Mouse (Mus musculus) midbrain, embryonic 12.5 days (tissue): ENCODE data around the gene Sympk. TPM values are rescaled to one million over a fixed set of nuclear protein-coding genes. Genes with fewer than 3 reads are reported as not detected.
A peak's percentile ranks its signal among the peaks of the same experiment; 100 is the strongest.
"Not testable (repeated sequence)": the region's sequence is repeated elsewhere in the genome, so short reads cannot be mapped to it uniquely, and the experiment has no call there.

Experiments used
- ATAC-seq: fragments of 200-750 bp; cut with Nextera tagmentation; 2 replicates; pipeline ENCODE4 v1.8.0; 2017; ENCODE audit warnings: low read depth, moderate TSS enrichment, moderate library complexity; ENCODE audit not compliant: low FRiP score
- H3K27ac ChIP-seq: fragments of 300-500 bp; sonication (generic); replicated peaks from 2 replicates; pipeline ENCODE4 v1.5.1; 2016; ENCODE audit warnings: mild to moderate bottlenecking
- H3K27me3 ChIP-seq: fragments of 300-500 bp; sonication (generic); 2 replicates; pipeline ENCODE4 v1.6.1; 2016; ENCODE audit warnings: mild to moderate bottlenecking
- H3K36me3 ChIP-seq: fragments of 300-500 bp; sonication (generic); 2 replicates; pipeline ENCODE4 v1.6.1; 2016
- H3K4me1 ChIP-seq: fragments of 300-500 bp; sonication (generic); 2 replicates; pipeline ENCODE4 v1.6.1; 2016
- H3K4me2 ChIP-seq: fragments of 300-500 bp; sonication (generic); replicated peaks from 2 replicates; pipeline ENCODE4 v1.6.1; 2016; ENCODE audit warnings: mild to moderate bottlenecking, moderate library complexity
- H3K4me3 ChIP-seq: fragments of 300-500 bp; sonication (generic); 2 replicates; pipeline ENCODE4 v1.5.1; 2016; ENCODE audit warnings: mild to moderate bottlenecking
- H3K9ac ChIP-seq: fragments of 300-500 bp; sonication (generic); replicated peaks from 2 replicates; pipeline ENCODE4 v1.6.1; 2016; ENCODE audit warnings: mild to moderate bottlenecking, moderate library complexity
- H3K9me3 ChIP-seq: fragments of 300-500 bp; sonication (generic); 2 replicates; pipeline ENCODE4 v1.6.1; 2016; ENCODE audit warnings: mild to moderate bottlenecking
- WGBS: fragments of 180-500 bp; shearing (Covaris S2); methylation state at CpG from one replicate; pipeline ENCODE4 v1.1.7; 2016; 5-methylcytosine and 5-hydroxymethylcytosine counted together
- polyA plus RNA-seq: library from polyadenylated mRNA; unstranded; fragments of >200 nt; fragmentation: Nextera tagmentation; extraction: Ambion mirVana; gene quantifications from 2 replicates; pipeline ENCODE4 v1.2.1, GENCODE M21; 2016

Gene Sympk
- polyA plus RNA-seq, 1 experiment from 2014 or later, result 53.5 TPM

DNA sequence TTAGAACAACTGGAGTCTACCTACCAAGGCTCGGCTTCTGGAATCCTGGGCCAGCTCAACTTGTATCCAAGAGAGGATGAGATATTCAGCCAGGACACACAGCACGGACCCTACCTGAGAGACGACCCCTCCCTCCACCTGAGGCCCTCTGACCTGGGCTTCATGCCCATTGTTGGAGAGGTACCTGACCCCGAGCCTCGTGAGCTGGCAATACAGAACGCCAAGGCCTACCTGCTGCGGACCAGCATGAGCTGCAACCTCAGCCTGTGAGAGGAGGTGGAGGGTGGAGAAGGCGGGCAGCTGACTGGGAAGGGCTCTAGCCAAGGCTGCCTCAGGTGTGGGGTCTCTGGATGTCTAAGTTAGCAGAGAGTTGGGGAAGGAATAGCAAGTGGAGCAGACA, 30.9 kb downstream of the Sympk start:
- Histone ChIP-seq H3K27ac (no peak overlapping the region), H3K4me3 (no peak overlapping the region), H3K4me1 (peaks cover 12% of the 10 kb centered on the region), H3K36me3 (peaks cover 32% of the 10 kb centered on the region), H3K27me3 (no peaks in the 10 kb centered on the region), H3K4me2 (no peak overlapping the region), H3K9ac (no peak overlapping the region), H3K9me3 (no peaks in the 10 kb centered on the region)
- WGBS, result 96% methylated on average over 8 of the region's 8 CpGs
- ATAC-seq, result 0 out of 2 replicates have a peak, but pooled peaks have one; percentile 5

DNA sequence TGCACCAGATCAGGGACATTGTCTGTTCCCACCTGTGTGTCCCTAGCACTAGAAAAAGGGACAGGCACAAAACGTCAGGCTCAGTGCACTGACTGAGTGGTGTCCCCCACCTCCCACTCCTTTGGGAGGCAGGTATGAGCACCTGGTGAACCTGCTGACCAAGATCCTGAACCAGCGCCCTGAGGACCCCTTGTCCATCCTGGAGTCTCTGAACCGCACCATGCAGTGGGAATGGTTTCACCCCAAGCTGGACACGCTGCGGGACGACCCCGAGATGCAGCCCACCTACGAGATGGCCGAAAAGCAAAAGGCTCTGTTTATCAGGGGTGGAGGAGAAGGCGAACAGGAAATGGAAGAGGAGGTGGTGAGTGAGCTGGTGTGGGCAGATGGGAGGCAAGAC, 33.2 kb downstream of the Sympk start:
- Histone ChIP-seq H3K9me3 (no peaks in the 10 kb centered on the region), H3K27me3 (no peaks in the 10 kb centered on the region), H3K4me3 (no peak overlapping the region), H3K27ac (no peak overlapping the region), H3K4me2 (no peak overlapping the region), H3K4me1 (peaks cover 12% of the 10 kb centered on the region), H3K9ac (no peak overlapping the region), H3K36me3 (peaks cover 9% of the 10 kb centered on the region)
- WGBS, result 88% methylated on average over 10 of the region's 10 CpGs
- ATAC-seq, result no peak

DNA sequence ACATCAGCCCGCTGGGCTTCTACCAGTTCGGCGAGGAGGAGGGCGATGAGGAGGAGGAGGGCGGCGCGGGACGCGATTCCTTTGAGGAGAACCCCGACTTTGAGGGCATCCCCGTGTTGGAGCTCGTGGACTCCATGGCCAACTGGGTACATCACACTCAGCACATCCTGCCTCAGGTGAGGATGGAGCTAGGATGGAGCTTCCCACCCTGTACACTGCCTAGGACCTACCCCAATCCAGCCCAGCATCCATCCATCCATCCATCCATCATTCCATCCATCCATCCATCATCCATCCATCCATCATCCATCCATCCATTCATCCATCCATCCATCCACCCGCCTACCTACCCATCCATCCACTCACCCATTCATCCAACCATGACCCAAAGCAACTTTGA, 41.7 kb downstream of the Sympk start:
- Histone ChIP-seq H3K27ac (no peak overlapping the region), H3K4me1 (no peaks in the 10 kb centered on the region), H3K4me2 (no peak overlapping the region), H3K9ac (no peak overlapping the region), H3K9me3 (no peaks in the 10 kb centered on the region), H3K4me3 (0 out of 2 replicates have a peak overlapping the region, but pooled peaks have one; percentile 10), H3K27me3 (peaks cover 37% of the 10 kb centered on the region), H3K36me3 (no peaks in the 10 kb centered on the region)
- no peak for ATAC-seq
- WGBS, result 53% methylated on average over 13 of the region's 13 CpGs

DNA sequence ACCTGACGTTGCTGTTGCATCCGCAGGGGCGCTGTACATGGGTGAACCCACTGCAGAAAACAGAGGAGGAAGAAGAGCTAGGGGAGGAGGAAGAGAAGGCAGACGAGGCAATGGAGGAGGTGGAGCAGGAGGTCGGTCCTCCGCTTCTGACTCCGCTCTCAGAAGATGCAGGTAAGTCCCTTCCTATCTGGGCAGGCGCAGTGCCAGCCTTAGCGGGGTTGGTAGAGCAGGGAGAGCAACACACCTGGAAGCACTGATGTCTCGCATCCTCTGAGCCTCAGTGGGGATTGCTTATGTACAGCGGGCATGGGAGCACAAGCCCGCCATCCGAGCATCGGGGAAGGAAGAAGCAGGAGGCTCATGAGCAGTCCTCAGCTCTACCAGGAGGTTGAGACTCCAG, 42.9 kb downstream of the Sympk start:
- WGBS, result 41% methylated on average over 14 of the region's 14 CpGs
- ATAC-seq, result no peak

GRCm38 (mm10) chr7:19067935-19068334, 43.8 kb downstream of the Sympk start:
- Histone ChIP-seq H3K4me3 (no peak overlapping the region), H3K4me2 (no peak overlapping the region), H3K9me3 (no peaks in the 10 kb centered on the region), H3K27me3 (peaks cover 37% of the 10 kb centered on the region), H3K4me1 (no peaks in the 10 kb centered on the region), H3K36me3 (no peaks in the 10 kb centered on the region), H3K9ac (no peak overlapping the region), H3K27ac (no peak overlapping the region)
- no peak for ATAC-seq
- 76% methylated on average over 11 of the region's 14 CpGs for WGBS

More for the DNA sequence above, 42.9 kb downstream of the Sympk start:
- H3K27me3 ChIP-seq, result peaks cover 37% of the 10 kb centered on the region
- H3K9me3 ChIP-seq, result no peaks in the 10 kb centered on the region
- H3K27ac ChIP-seq, result no peak overlapping the region
- no peaks in the 10 kb centered on the region for H3K36me3 ChIP-seq
- no peak overlapping the region for H3K4me3 ChIP-seq
- H3K4me2 ChIP-seq, result no peak overlapping the region
- no peak overlapping the region for H3K9ac ChIP-seq
- no peaks in the 10 kb centered on the region for H3K4me1 ChIP-seq

GRCm38 (mm10) chr7:19068707-19069106, 44.5 kb downstream of the Sympk start:
- Histone ChIP-seq H3K4me2 (no peak overlapping the region), H3K4me3 (no peak overlapping the region), H3K9me3 (no peaks in the 10 kb centered on the region), H3K27me3 (peaks cover 37% of the 10 kb centered on the region), H3K36me3 (no peaks in the 10 kb centered on the region), H3K4me1 (no peaks in the 10 kb centered on the region), H3K9ac (no peak overlapping the region), H3K27ac (no peak overlapping the region)
- no peak for ATAC-seq
- WGBS, result 13% methylated on average over 2 of the region's 2 CpGs

DNA sequence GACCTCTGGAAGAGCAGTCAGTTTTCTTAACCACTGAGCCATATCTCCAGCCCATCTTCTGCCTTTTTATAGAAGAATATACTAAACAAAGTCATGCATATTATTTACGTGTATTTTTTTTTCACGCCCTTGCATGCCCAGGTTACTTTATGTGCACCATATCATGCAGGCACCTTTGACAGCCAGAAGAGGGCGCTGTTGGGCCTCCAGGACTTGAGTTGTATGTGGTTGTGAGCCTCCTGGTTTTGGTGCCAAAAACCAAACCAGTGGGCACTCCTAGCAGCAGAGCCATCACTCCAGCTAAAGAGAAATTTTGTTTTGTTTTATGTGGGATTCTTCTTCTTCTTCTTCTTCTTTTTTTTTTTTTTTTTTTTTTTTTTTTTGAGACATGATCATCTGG, 45.3 kb downstream of the Sympk start:
- H3K9ac ChIP-seq, result no peak overlapping the region
- H3K9me3 ChIP-seq, result no peaks in the 10 kb centered on the region
- H3K27me3 ChIP-seq, result peaks cover 33% of the 10 kb centered on the region
- WGBS, result 45% methylated on average over 3 of the region's 3 CpGs
- ATAC-seq, result no peak
- no peak overlapping the region for H3K4me2 ChIP-seq
- no peak overlapping the region for H3K4me3 ChIP-seq
- no peaks in the 10 kb centered on the region for H3K36me3 ChIP-seq
- no peaks in the 10 kb centered on the region for H3K4me1 ChIP-seq
- H3K27ac ChIP-seq, result no peak overlapping the region

- WGBS, result 62% methylated on average over 3 of the region's 3 CpGs
- not testable (repeated sequence) for H3K36me3 ChIP-seq
Observed at GRCm38 (mm10) chr7:19071024-19071423, 46.8 kb downstream of the Sympk start.

GRCm38 (mm10) chr7:19073504-19073903, 49.3 kb downstream of the Sympk start:
- peaks cover 18% of the 10 kb centered on the region for H3K4me1 ChIP-seq
- no peaks in the 10 kb centered on the region for H3K9me3 ChIP-seq
- no peak overlapping the region for H3K4me3 ChIP-seq
- 84% methylated on average over 9 of the region's 9 CpGs for WGBS
- H3K27me3 ChIP-seq, result 0 out of 2 replicates have a peak, but pooled peaks cover 3% of the 10 kb centered on the region
- H3K27ac ChIP-seq, result no peak overlapping the region
- H3K36me3 ChIP-seq, result peaks cover 10% of the 10 kb centered on the region
- H3K4me2 ChIP-seq, result no peak overlapping the region
- no peak overlapping the region for H3K9ac ChIP-seq
- no peak for ATAC-seq

More at GRCm38 (mm10) chr7:19071024-19071423, 46.8 kb downstream of the Sympk start:
- not testable (repeated sequence) for H3K4me3 ChIP-seq, H3K27ac ChIP-seq, ATAC-seq, H3K9me3 ChIP-seq, H3K4me2 ChIP-seq, H3K4me1 ChIP-seq, H3K9ac ChIP-seq
- peaks cover 17% of the 10 kb centered on the region for H3K27me3 ChIP-seq

- no peak overlapping the region for H3K9ac ChIP-seq
- no peaks in the 10 kb centered on the region for H3K9me3 ChIP-seq
- no peak overlapping the region for H3K4me3 ChIP-seq
- H3K27me3 ChIP-seq, result 0 out of 2 replicates have a peak, but pooled peaks cover 3% of the 10 kb centered on the region
- H3K27ac ChIP-seq, result no peak overlapping the region
- H3K36me3 ChIP-seq, result peaks cover 20% of the 10 kb centered on the region
- ATAC-seq, result no peak
- no peak overlapping the region for H3K4me2 ChIP-seq
- WGBS, result 95% methylated on average over 6 of the region's 6 CpGs
- peaks cover 18% of the 10 kb centered on the region for H3K4me1 ChIP-seq
Observed at GRCm38 (mm10) chr7:19074494-19074893, 50.3 kb downstream of the Sympk start.

DNA sequence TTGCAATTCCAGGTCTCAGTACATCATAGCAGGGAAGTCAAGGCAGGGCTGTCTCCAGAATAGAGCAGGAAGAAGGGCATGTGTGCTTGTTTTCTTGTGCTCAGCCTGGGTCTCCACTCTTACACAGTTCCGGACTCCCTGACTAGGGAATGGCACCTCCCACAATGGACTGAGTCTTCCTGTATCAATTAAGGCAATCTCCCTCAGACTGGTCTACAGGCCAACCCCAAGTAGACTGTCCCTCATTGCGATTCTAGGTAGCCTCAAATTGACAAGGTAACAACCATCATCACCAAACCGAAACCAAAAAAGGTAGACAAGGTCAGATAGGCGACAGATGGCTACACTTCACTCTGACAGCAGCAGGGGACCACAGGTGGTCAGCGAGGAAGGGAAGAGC, 51.1 kb downstream of the Sympk start:
- 0 out of 2 replicates have a peak, but pooled peaks cover 2% of the 10 kb centered on the region for H3K27me3 ChIP-seq
- peak overlapping the region; percentile 58 for H3K4me2 ChIP-seq
- peak overlapping the region; percentile 52; the same call in 1 of the 2 replicates for H3K27ac ChIP-seq
- H3K36me3 ChIP-seq, result peaks cover 27% of the 10 kb centered on the region
- H3K9me3 ChIP-seq, result no peaks in the 10 kb centered on the region
- H3K9ac ChIP-seq, result no peak overlapping the region
- 60% methylated on average over 5 of the region's 5 CpGs for WGBS
- peak overlapping the region; percentile 97 for H3K4me3 ChIP-seq
- H3K4me1 ChIP-seq, result peaks cover 18% of the 10 kb centered on the region
- ATAC-seq, result no peak

- WGBS, result 1% methylated on average over 59 of the region's 91 CpGs
- Histone ChIP-seq H3K4me1 (peaks cover 18% of the 10 kb centered on the region), H3K27me3 (no peaks in the 10 kb centered on the region), H3K9ac (peak within 1 kb of the TSS; percentile 98), H3K27ac (peak within 1 kb of the TSS; percentile 74), H3K4me3 (peak within 1 kb of the TSS; percentile 97), H3K9me3 (no peaks in the 10 kb centered on the region), H3K36me3 (peaks cover 35% of the 10 kb centered on the region), H3K4me2 (peak within 1 kb of the TSS; percentile 95)
- peak; percentile 99 for ATAC-seq
Observed at GRCm38 (mm10) chr7:19075723-19076585, 51.8 kb downstream of the Sympk start, which contains the start of gene Dmwd. Dmwd (plus strand) TSS chr7:19076227.
